Mouse (Mus musculus): ENCODE data around the gene Gm49393. TPM values are rescaled to one million over a fixed set of nuclear protein-coding genes. Genes with fewer than 3 reads are reported as not detected.
"Not testable (repeated sequence)": the region's sequence is repeated elsewhere in the genome, so short reads cannot be mapped to it uniquely, and the experiment has no call there.

Gene Gm49393
- not detected in 2 replicates for polyA plus RNA-seq (2014; fragmentation: Nextera tagmentation; extraction: Ambion mirVana)

- ATAC-seq (ENCODE audit: low FRiP score) = not testable (repeated sequence)
These were observed at the start of gene Gm49393 for GRCm38 (mm10) chr13:60935490-60935889. Gm49393 (minus strand) TSS chr13:60935590.

GRCm38 (mm10) chr13:60972319-60972718 is 36.9 kb upstream of the Gm49393 start:
- 81% methylated on average over 4 of the region's 4 CpGs for WGBS
- not testable (repeated sequence) for H3K4me2 ChIP-seq; H3K27me3 ChIP-seq (ENCODE audit: control insufficient read depth, insufficient read depth, low read length); H3K27ac ChIP-seq (ENCODE audit: low read depth, low read length); H3K36me3 ChIP-seq (ENCODE audit: control insufficient read depth, insufficient read depth, low read length); H3K4me3 ChIP-seq (ENCODE audit: low read depth, low read length); H3K4me1 ChIP-seq (ENCODE audit: control insufficient read depth, insufficient read depth, low read length); ATAC-seq (ENCODE audit: low FRiP score); H3K9ac ChIP-seq (ENCODE audit: low read length); H3K9me3 ChIP-seq (ENCODE audit: control insufficient read depth, low read length); DNase-seq (ENCODE audit: low spot score, missing footprints)

More at GRCm38 (mm10) chr13:60935490-60935889, at the start of gene Gm49393:
- not testable (repeated sequence) for H3K4me3 ChIP-seq (ENCODE audit: low read depth, low read length); H3K9ac ChIP-seq (ENCODE audit: low read length); H3K36me3 ChIP-seq (ENCODE audit: control insufficient read depth, insufficient read depth, low read length); DNase-seq (ENCODE audit: low spot score, missing footprints); H3K4me2 ChIP-seq; H3K4me1 ChIP-seq (ENCODE audit: control insufficient read depth, insufficient read depth, low read length); H3K27me3 ChIP-seq (ENCODE audit: control insufficient read depth, insufficient read depth, low read length); H3K27ac ChIP-seq (ENCODE audit: low read depth, low read length); H3K9me3 ChIP-seq (ENCODE audit: control insufficient read depth, low read length)
- WGBS = 88% methylated on average over 2 of the region's 2 CpGs

GRCm38 (mm10) chr13:60963985-60964384 is 28.6 kb upstream of the Gm49393 start:
- not testable (repeated sequence) for H3K36me3 ChIP-seq (ENCODE audit: control insufficient read depth, insufficient read depth, low read length); ATAC-seq (ENCODE audit: low FRiP score); H3K27ac ChIP-seq (ENCODE audit: low read depth, low read length); H3K4me2 ChIP-seq; H3K4me3 ChIP-seq (ENCODE audit: low read depth, low read length); H3K4me1 ChIP-seq (ENCODE audit: control insufficient read depth, insufficient read depth, low read length); H3K9me3 ChIP-seq (ENCODE audit: control insufficient read depth, low read length); DNase-seq (ENCODE audit: low spot score, missing footprints); H3K27me3 ChIP-seq (ENCODE audit: control insufficient read depth, insufficient read depth, low read length); H3K9ac ChIP-seq (ENCODE audit: low read length)
- WGBS = 31% methylated on average over 4 of the region's 5 CpGs

DNA sequence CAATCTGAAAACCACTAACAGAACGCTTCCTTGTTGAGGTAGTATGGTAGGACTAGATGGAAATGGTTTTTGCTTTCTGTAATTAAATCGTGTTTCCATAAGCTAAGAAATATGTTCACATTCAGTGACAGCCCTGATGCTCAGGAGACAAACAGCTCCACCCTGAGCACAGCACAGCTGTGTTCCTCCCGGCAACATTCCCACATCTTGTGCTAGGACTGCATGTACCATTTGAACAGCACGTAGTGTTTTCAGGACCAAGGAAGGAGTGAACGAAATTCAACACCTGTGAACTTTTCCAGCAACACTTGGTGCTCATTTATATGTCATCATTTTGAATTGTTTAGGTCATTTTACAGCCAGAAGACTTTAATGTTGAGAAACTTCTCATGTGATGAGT is 26.3 kb upstream of the Gm49393 start:
- DNase-seq (ENCODE audit: low spot score, missing footprints) = no peak
- Histone ChIP-seq H3K27ac (ENCODE audit: low read depth, low read length) (no peak overlapping the region), H3K4me3 (ENCODE audit: low read depth, low read length) (no peak overlapping the region), H3K27me3 (ENCODE audit: control insufficient read depth, insufficient read depth, low read length) (no peaks in the 10 kb centered on the region), H3K9me3 (ENCODE audit: control insufficient read depth, low read length) (peaks cover 2% of the 10 kb centered on the region; the same call in 1 of the 2 replicates), H3K36me3 (ENCODE audit: control insufficient read depth, insufficient read depth, low read length) (no peaks in the 10 kb centered on the region), H3K4me2 (no peak overlapping the region), H3K4me1 (ENCODE audit: control insufficient read depth, insufficient read depth, low read length) (no peaks in the 10 kb centered on the region), H3K9ac (ENCODE audit: low read length) (no peak overlapping the region)
- ATAC-seq (ENCODE audit: low FRiP score) = no peak
- WGBS = 73% methylated on average over 5 of the region's 5 CpGs

DNA sequence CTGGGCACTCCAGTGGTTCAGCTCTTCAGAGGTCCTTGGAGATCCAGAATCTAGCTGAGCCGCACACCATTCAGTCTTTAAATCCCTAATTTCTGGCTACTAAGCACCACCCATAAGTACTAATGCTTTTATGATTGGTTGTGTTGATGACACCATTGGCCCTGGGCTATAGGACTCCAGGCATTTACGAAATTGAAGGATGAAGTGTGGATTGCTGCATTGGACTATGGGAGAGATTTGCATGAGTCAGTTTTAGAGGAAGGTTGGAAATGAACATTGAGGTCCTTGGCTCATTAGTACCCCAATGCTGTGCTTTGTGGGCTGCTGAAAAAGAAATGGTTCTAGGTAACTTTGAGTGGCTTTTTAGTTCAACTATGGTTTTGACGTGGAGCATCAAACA is 6.5 kb upstream of the Gm49393 start, which contains the start of gene Tpbpa:
Gene Tpbpa, minus strand, starts transcription at position 101 of the 400 bp plus-strand sequence.
- WGBS = 74% methylated on average over 3 of the region's 3 CpGs
- H3K9ac ChIP-seq (ENCODE audit: low read length); ATAC-seq (ENCODE audit: low FRiP score); H3K27ac ChIP-seq (ENCODE audit: low read depth, low read length); H3K36me3 ChIP-seq (ENCODE audit: control insufficient read depth, insufficient read depth, low read length); H3K4me3 ChIP-seq (ENCODE audit: low read depth, low read length); H3K9me3 ChIP-seq (ENCODE audit: control insufficient read depth, low read length); H3K27me3 ChIP-seq (ENCODE audit: control insufficient read depth, insufficient read depth, low read length); H3K4me2 ChIP-seq; H3K4me1 ChIP-seq (ENCODE audit: control insufficient read depth, insufficient read depth, low read length); DNase-seq (ENCODE audit: low spot score, missing footprints): not testable (repeated sequence)

GRCm38 (mm10) chr13:60936500-60936901 is 1.1 kb upstream of the Gm49393 start, which contains the start of the genes Gm49391 and Ctla2a:
Gm49391 (minus strand) TSS chr13:60936571.
Ctla2a (minus strand) TSS chr13:60936625.
- Histone ChIP-seq H3K4me2 (no peak within 1 kb of the TSS), H3K27ac (ENCODE audit: low read depth, low read length) (no peak within 1 kb of the TSS), H3K4me1 (ENCODE audit: control insufficient read depth, insufficient read depth, low read length) (no peaks in the 10 kb centered on the region), H3K4me3 (ENCODE audit: low read depth, low read length) (no peak within 1 kb of the TSS), H3K9ac (ENCODE audit: low read length) (no peak within 1 kb of the TSS), H3K36me3 (ENCODE audit: control insufficient read depth, insufficient read depth, low read length) (no peaks in the 10 kb centered on the region), H3K9me3 (ENCODE audit: control insufficient read depth, low read length) (peaks cover 3% of the 10 kb centered on the region; the same call in 1 of the 2 replicates), H3K27me3 (ENCODE audit: control insufficient read depth, insufficient read depth, low read length) (no peaks in the 10 kb centered on the region)
- DNase-seq (ENCODE audit: low spot score, missing footprints) (no peak), ATAC-seq (ENCODE audit: low FRiP score) (no peak)
- 69% methylated on average over 5 of the region's 5 CpGs for WGBS

DNA sequence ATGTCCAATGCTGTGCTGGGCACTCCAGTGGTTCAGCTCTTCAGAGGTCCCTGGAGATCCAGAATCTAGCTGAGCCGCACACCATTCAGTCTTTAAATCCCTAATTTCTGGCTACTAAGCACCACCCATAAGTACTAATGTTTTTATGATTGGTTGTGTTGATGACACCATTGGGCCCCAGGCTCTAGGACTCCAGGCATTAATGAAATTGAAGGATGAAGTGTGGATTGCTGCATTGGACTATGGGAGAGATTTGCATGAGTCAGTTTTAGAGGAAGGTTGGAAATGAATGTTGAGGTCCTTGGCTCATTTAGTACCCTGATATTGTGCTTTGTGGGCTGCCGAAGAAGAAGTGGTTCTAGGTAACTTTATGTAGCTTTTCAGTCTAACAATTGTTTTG is 30.6 kb downstream of the Gm49393 start, which contains the start of gene Tpbpb:
Gene Tpbpb, minus strand, starts transcription at position 101 of the 400 bp plus-strand sequence.
- not testable (repeated sequence) for H3K27ac ChIP-seq (ENCODE audit: low read depth, low read length); H3K4me1 ChIP-seq (ENCODE audit: control insufficient read depth, insufficient read depth, low read length); DNase-seq (ENCODE audit: low spot score, missing footprints); H3K36me3 ChIP-seq (ENCODE audit: control insufficient read depth, insufficient read depth, low read length); H3K9ac ChIP-seq (ENCODE audit: low read length); H3K4me3 ChIP-seq (ENCODE audit: low read depth, low read length); ATAC-seq (ENCODE audit: low FRiP score); H3K27me3 ChIP-seq (ENCODE audit: control insufficient read depth, insufficient read depth, low read length); H3K9me3 ChIP-seq (ENCODE audit: control insufficient read depth, low read length); H3K4me2 ChIP-seq
- 81% methylated on average over 2 of the region's 2 CpGs for WGBS

- no peak for ATAC-seq (ENCODE audit: low FRiP score)
These were observed 38.1 kb downstream of the Gm49393 start, which contains the start of gene Ctla2b for GRCm38 (mm10) chr13:60897328-60897727. Ctla2b (minus strand) TSS chr13:60897447.

DNA sequence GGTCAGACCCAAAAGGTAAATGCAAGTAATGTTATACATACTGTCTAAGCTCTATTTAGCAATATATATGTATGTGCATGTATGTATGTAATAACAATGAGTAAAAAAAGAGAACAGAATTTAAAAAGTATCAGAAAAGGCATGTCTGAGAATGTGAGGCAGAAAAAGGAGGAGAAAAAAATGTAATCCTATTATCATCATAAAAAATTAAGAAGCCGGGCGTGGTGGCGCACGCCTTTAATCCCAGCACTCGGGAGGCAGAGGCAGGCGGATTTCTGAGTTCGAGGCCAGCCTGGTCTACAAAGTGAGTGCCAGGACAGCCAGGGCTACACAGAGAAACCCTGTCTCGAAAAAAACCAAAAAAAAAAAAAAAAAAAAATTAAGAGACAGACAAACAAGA is 38.6 kb downstream of the Gm49393 start, which contains the start of gene Gm49392:
Gene Gm49392, minus strand, starts transcription at position 101 of the 400 bp plus-strand sequence.
- not testable (repeated sequence) for H3K4me1 ChIP-seq (ENCODE audit: control insufficient read depth, insufficient read depth, low read length); H3K27ac ChIP-seq (ENCODE audit: low read depth, low read length); ATAC-seq (ENCODE audit: low FRiP score); H3K4me3 ChIP-seq (ENCODE audit: low read depth, low read length); H3K4me2 ChIP-seq; DNase-seq (ENCODE audit: low spot score, missing footprints); H3K9me3 ChIP-seq (ENCODE audit: control insufficient read depth, low read length); H3K27me3 ChIP-seq (ENCODE audit: control insufficient read depth, insufficient read depth, low read length); H3K36me3 ChIP-seq (ENCODE audit: control insufficient read depth, insufficient read depth, low read length); H3K9ac ChIP-seq (ENCODE audit: low read length)
- WGBS = 74% methylated on average over 8 of the region's 8 CpGs

More at GRCm38 (mm10) chr13:60897328-60897727, 38.1 kb downstream of the Gm49393 start, which contains the start of gene Ctla2b:
- no peaks in the 10 kb centered on the region for H3K4me1 ChIP-seq (ENCODE audit: control insufficient read depth, insufficient read depth, low read length)
- H3K27me3 ChIP-seq (ENCODE audit: control insufficient read depth, insufficient read depth, low read length) = no peaks in the 10 kb centered on the region
- DNase-seq (ENCODE audit: low spot score, missing footprints) = no peak
- no peaks in the 10 kb centered on the region; the same call in 1 of the 2 replicates for H3K9me3 ChIP-seq (ENCODE audit: control insufficient read depth, low read length)
- H3K4me3 ChIP-seq (ENCODE audit: low read depth, low read length) = no peak within 1 kb of the TSS
- WGBS = 86% methylated on average over 3 of the region's 3 CpGs
- no peak within 1 kb of the TSS for H3K27ac ChIP-seq (ENCODE audit: low read depth, low read length)
- no peak within 1 kb of the TSS for H3K4me2 ChIP-seq
- H3K9ac ChIP-seq (ENCODE audit: low read length) = no peak within 1 kb of the TSS
- H3K36me3 ChIP-seq (ENCODE audit: control insufficient read depth, insufficient read depth, low read length) = no peaks in the 10 kb centered on the region

All from midbrain, embryonic 11.5 days (tissue).